Mouse (Mus musculus): ENCODE results near the gene Lrmp.

GRCm38 (mm10) chr6:145179665-145180064, 64.2 kb downstream of the Lrmp start:
- TF ChIP-seq EP300 (IDR thresholded peaks at IDR 0.05; ENCODE audit: insufficient read depth, low read depth, low read length), result 0 out of 2 replicates have a peak, but pooled peaks have one; percentile 20
- TF ChIP-seq CTCF (IDR thresholded peaks at IDR 0.05; ENCODE audit: low read depth, low read length), result peak; percentile 66

Data from ES-Bruce4 (cell line).